Mouse (Mus musculus): ENCODE data around the gene Fscn2. TPM values are rescaled to one million over a fixed set of nuclear protein-coding genes. Genes with fewer than 3 reads are reported as not detected.

Fscn2 gene
- polyA plus RNA-seq, 1 experiment from 2014 or later, result 1.4 TPM

- Histone ChIP-seq H3K4me2 (no peak overlapping the region), H3K4me1 (peaks cover 67% of the 10 kb centered on the region), H3K9me3 (replicated peaks) (no peaks in the 10 kb centered on the region), H3K9ac (replicated peaks) (no peak overlapping the region), H3K27me3 (replicated peaks) (no peaks in the 10 kb centered on the region), H3K27ac (replicated peaks) (no peak overlapping the region), H3K4me3 (replicated peaks) (no peak overlapping the region), H3K36me3 (no peaks in the 10 kb centered on the region)
- ATAC-seq (ENCODE audit: low FRiP score), result no peak
- WGBS, result 90% methylated on average over 17 of the region's 17 CpGs
Measured at GRCm38 (mm10) chr11:120354304-120355276, 6.7 kb upstream of the Fscn2 start.

- Histone ChIP-seq H3K9me3 (replicated peaks) (no peaks in the 10 kb centered on the region), H3K4me1 (peaks cover 70% of the 10 kb centered on the region), H3K9ac (replicated peaks) (no peak overlapping the region), H3K36me3 (no peaks in the 10 kb centered on the region), H3K4me3 (replicated peaks) (no peak overlapping the region), H3K27me3 (replicated peaks) (no peaks in the 10 kb centered on the region), H3K4me2 (no peak overlapping the region), H3K27ac (replicated peaks) (no peak overlapping the region)
- 81% methylated on average over 5 of the region's 5 CpGs for WGBS
- no peak for ATAC-seq (ENCODE audit: low FRiP score)
Measured at GRCm38 (mm10) chr11:120355277-120356039, 5.9 kb upstream of the Fscn2 start.

- Histone ChIP-seq H3K4me1 (peaks cover 62% of the 10 kb centered on the region), H3K4me2 (no peak overlapping the region), H3K27ac (replicated peaks) (no peak overlapping the region), H3K4me3 (replicated peaks) (no peak overlapping the region), H3K9me3 (replicated peaks) (no peaks in the 10 kb centered on the region), H3K36me3 (no peaks in the 10 kb centered on the region), H3K9ac (replicated peaks) (no peak overlapping the region), H3K27me3 (replicated peaks) (no peaks in the 10 kb centered on the region)
- no peak for ATAC-seq (ENCODE audit: low FRiP score)
- WGBS, result 87% methylated on average over 15 of the region's 15 CpGs
Measured at GRCm38 (mm10) chr11:120356319-120356840, 5.0 kb upstream of the Fscn2 start.

GRCm38 (mm10) chr11:120356900-120357299 lies 4.4 kb upstream of the Fscn2 start:
- no peaks in the 10 kb centered on the region for H3K9me3 ChIP-seq (replicated peaks)
- no peak overlapping the region for H3K4me3 ChIP-seq (replicated peaks)
- no peak overlapping the region for H3K9ac ChIP-seq (replicated peaks)
- H3K36me3 ChIP-seq, result no peaks in the 10 kb centered on the region
- no peak overlapping the region for H3K4me2 ChIP-seq
- H3K27me3 ChIP-seq (replicated peaks), result no peaks in the 10 kb centered on the region
- no peak for ATAC-seq (ENCODE audit: low FRiP score)
- no peak overlapping the region for H3K27ac ChIP-seq (replicated peaks)
- 91% methylated on average over 4 of the region's 4 CpGs for WGBS
- H3K4me1 ChIP-seq, result peaks cover 57% of the 10 kb centered on the region

- Histone ChIP-seq H3K4me1 (peaks cover 48% of the 10 kb centered on the region), H3K4me2 (peak overlapping the region; percentile 39), H3K4me3 (replicated peaks) (no peak overlapping the region), H3K27me3 (replicated peaks) (no peaks in the 10 kb centered on the region), H3K36me3 (no peaks in the 10 kb centered on the region), H3K9ac (replicated peaks) (0 out of 2 replicates have a peak overlapping the region, but pooled peaks have one; percentile 20), H3K27ac (replicated peaks) (peak overlapping the region; percentile 84), H3K9me3 (replicated peaks) (no peaks in the 10 kb centered on the region)
- 11% methylated on average over 10 of the region's 10 CpGs for WGBS
- peak; percentile 80 for ATAC-seq (ENCODE audit: low FRiP score)
Measured at GRCm38 (mm10) chr11:120357791-120358401, 3.4 kb upstream of the Fscn2 start.

- no peaks in the 10 kb centered on the region for H3K36me3 ChIP-seq
- no peaks in the 10 kb centered on the region for H3K27me3 ChIP-seq (replicated peaks)
- peaks cover 37% of the 10 kb centered on the region for H3K4me1 ChIP-seq
- H3K9ac ChIP-seq (replicated peaks), result no peak overlapping the region
- H3K9me3 ChIP-seq (replicated peaks), result no peaks in the 10 kb centered on the region
- WGBS, result 68% methylated on average over 6 of the region's 6 CpGs
- peak overlapping the region; percentile 84; the same call in 1 of the 2 replicates for H3K27ac ChIP-seq (replicated peaks)
- no peak overlapping the region for H3K4me3 ChIP-seq (replicated peaks)
- no peak overlapping the region for H3K4me2 ChIP-seq
- ATAC-seq (ENCODE audit: low FRiP score), result no peak
Measured at GRCm38 (mm10) chr11:120359391-120359790, 1.9 kb upstream of the Fscn2 start.

- no peak overlapping the region for H3K4me3 ChIP-seq (replicated peaks)
- no peaks in the 10 kb centered on the region for H3K27me3 ChIP-seq (replicated peaks)
- no peak overlapping the region for H3K27ac ChIP-seq (replicated peaks)
- H3K9me3 ChIP-seq (replicated peaks), result no peaks in the 10 kb centered on the region
- H3K4me1 ChIP-seq, result peaks cover 37% of the 10 kb centered on the region
- H3K9ac ChIP-seq (replicated peaks), result no peak overlapping the region
- no peaks in the 10 kb centered on the region for H3K36me3 ChIP-seq
- no peak overlapping the region for H3K4me2 ChIP-seq
- no peak for ATAC-seq (ENCODE audit: low FRiP score)
- 63% methylated on average over 8 of the region's 8 CpGs for WGBS
Measured at GRCm38 (mm10) chr11:120360062-120360461, 1.3 kb upstream of the Fscn2 start.

- H3K4me2 ChIP-seq, result no peak overlapping the region
- H3K4me1 ChIP-seq, result peaks cover 37% of the 10 kb centered on the region
- H3K27ac ChIP-seq (replicated peaks), result no peak overlapping the region
- no peaks in the 10 kb centered on the region for H3K27me3 ChIP-seq (replicated peaks)
- 79% methylated on average over 5 of the region's 5 CpGs for WGBS
- no peak overlapping the region for H3K9ac ChIP-seq (replicated peaks)
- no peaks in the 10 kb centered on the region for H3K9me3 ChIP-seq (replicated peaks)
- no peak overlapping the region for H3K4me3 ChIP-seq (replicated peaks)
- no peaks in the 10 kb centered on the region for H3K36me3 ChIP-seq
- no peak for ATAC-seq (ENCODE audit: low FRiP score)
Measured at GRCm38 (mm10) chr11:120360755-120361154, 579 bp upstream of the Fscn2 start.

GRCm38 (mm10) chr11:120362891-120363290 lies 1.6 kb downstream of the Fscn2 start:
- no peak overlapping the region for H3K4me3 ChIP-seq (replicated peaks)
- no peak overlapping the region for H3K27ac ChIP-seq (replicated peaks)
- no peak for ATAC-seq (ENCODE audit: low FRiP score)
- H3K4me2 ChIP-seq, result no peak overlapping the region
- no peaks in the 10 kb centered on the region for H3K36me3 ChIP-seq
- no peaks in the 10 kb centered on the region for H3K27me3 ChIP-seq (replicated peaks)
- WGBS, result 90% methylated on average over 6 of the region's 6 CpGs
- H3K4me1 ChIP-seq, result peaks cover 35% of the 10 kb centered on the region
- H3K9me3 ChIP-seq (replicated peaks), result no peaks in the 10 kb centered on the region
- no peak overlapping the region for H3K9ac ChIP-seq (replicated peaks)

GRCm38 (mm10) chr11:120366443-120367027 lies 5.2 kb downstream of the Fscn2 start:
- Histone ChIP-seq H3K9me3 (replicated peaks) (no peaks in the 10 kb centered on the region), H3K36me3 (peaks cover 28% of the 10 kb centered on the region), H3K9ac (replicated peaks) (no peak overlapping the region), H3K4me3 (replicated peaks) (no peak overlapping the region), H3K27me3 (replicated peaks) (no peaks in the 10 kb centered on the region), H3K4me2 (no peak overlapping the region), H3K27ac (replicated peaks) (no peak overlapping the region), H3K4me1 (peaks cover 13% of the 10 kb centered on the region)
- ATAC-seq (ENCODE audit: low FRiP score), result no peak
- WGBS, result 38% methylated on average over 7 of the region's 7 CpGs

GRCm38 (mm10) chr11:120369656-120370055 lies 8.3 kb downstream of the Fscn2 start:
- no peaks in the 10 kb centered on the region for H3K27me3 ChIP-seq (replicated peaks)

More at GRCm38 (mm10) chr11:120369656-120370055, 8.3 kb downstream of the Fscn2 start:
- ATAC-seq (ENCODE audit: low FRiP score), result peak; percentile 26; the same call in 1 of the 2 replicates
- Histone ChIP-seq H3K4me3 (replicated peaks) (no peak overlapping the region), H3K9ac (replicated peaks) (no peak overlapping the region), H3K36me3 (peaks cover 59% of the 10 kb centered on the region), H3K27ac (replicated peaks) (no peak overlapping the region), H3K9me3 (replicated peaks) (no peaks in the 10 kb centered on the region), H3K4me1 (peaks cover 20% of the 10 kb centered on the region), H3K4me2 (no peak overlapping the region)
- 31% methylated on average over 8 of the region's 8 CpGs for WGBS

Measured in neural tube, embryonic 15.5 days (tissue).